Mouse (Mus musculus) cerebral cortex, adult 2 months (tissue): ENCODE data around the gene Fuz.

Source experiments
- WGBS: fragments of 180-500 bp; shearing (Covaris S2); methylation state at CpG from one replicate; pipeline ENCODE4 v1.1.7; 2018; 5-methylcytosine and 5-hydroxymethylcytosine counted together

Fuz gene

GRCm38 (mm10) chr7:44929204-44930151, 33.6 kb downstream of the Fuz start, which contains the start of gene Ap2a1:
Ap2a1 (minus strand) TSS chr7:44929496.
- WGBS: under 1% methylated on average over 84 of the region's 84 CpGs

GRCm38 (mm10) chr7:44938680-44939079, 42.8 kb downstream of the Fuz start:
- WGBS: 90% methylated on average over 4 of the region's 4 CpGs

DNA sequence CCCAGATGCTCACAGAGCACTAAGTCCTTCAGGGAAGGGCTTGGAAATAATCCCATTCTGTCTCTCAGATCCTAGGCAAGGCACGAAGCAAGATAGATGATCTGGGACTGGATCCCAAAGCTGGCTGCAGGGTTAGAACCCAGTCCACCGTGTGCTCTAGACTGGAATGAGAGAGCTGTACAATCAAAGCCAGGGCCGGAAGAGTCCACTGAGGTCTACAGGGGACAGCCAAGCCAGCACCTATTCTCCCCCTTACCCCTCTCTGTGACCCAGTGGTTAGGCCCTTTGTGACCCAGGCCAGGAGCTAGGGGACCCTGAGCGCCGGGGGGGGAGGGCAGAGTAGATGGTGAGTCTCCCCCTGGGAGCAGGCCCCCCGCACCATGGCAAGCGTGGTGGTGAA, 47.0 kb downstream of the Fuz start, which contains the start of gene Tsks:
Gene Tsks (plus strand): TSS at position 301 of the 400 bp plus-strand sequence.
- WGBS: 80% methylated on average over 7 of the region's 7 CpGs

- WGBS: 34% methylated on average over 6 of the region's 6 CpGs
Observed at GRCm38 (mm10) chr7:44949922-44950321, 54.0 kb downstream of the Fuz start.

DNA sequence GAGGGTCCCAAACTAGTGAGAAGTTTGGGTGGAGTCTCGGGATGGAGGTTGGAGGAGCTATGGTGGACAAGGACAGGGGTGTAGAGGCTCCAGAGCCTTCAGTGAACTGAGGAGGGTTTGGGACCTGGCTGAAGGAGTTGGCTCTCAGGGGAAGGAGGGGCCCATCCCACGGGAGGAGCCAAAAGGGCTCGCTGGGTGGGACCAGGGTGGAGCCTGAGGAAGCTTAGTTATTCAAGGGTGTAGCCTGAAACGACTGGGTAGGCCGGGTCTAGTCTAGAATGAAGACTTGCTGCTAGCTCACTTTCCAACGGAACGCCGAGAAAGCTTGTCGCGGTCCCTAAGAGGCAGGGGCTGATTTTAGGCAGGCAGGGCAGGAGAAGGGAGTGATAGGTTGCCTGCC, 56.1 kb downstream of the Fuz start:
- WGBS: 11% methylated on average over 10 of the region's 10 CpGs
